In the genomic region with DNA sequence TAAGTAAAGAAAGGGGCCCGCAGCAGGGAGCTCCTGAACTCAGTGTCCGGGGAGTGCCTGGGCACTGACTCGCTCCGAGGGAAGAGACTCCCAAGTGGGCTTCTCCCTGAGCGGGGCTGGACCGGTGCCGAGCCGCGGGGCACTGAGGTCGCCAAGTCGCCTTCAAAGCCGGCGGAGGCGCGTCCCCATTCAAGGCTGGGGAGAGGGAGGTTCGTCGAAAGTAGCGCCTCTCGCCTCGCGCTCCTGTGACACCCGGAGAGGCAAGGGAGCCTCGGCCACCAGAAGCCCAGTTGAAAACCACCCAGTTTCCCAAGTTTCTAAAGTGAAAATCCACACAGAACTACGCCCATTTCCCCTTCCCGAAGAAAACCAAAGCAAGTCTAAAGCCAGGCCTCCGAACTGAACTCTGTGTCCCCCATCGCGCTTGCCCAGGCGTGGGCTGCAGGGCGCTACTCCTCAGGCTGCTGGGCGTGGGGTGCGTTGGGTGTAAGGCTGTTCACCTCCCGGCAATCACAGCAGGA, we compare ENCODE assay signal across 8 mouse cellular contexts.
DNase-seq lines count a peak whose midpoint lies in the region; ATAC-seq and TF ChIP-seq lines count a peak whose summit lies in the region.

No protein-coding gene starts in this region.

- intact Hi-C loops in left cerebral cortex, postnatal 4 days (cut with DNase I): loop anchor here (10.0 kb wide), 1 partner anchor 358 kb away; no protein-coding TSS in a partner anchor
- intact Hi-C loops in left cerebral cortex, postnatal 36 days (cut with DNase I): no loop called here
- intact Hi-C loops in gastrocnemius, postnatal 36 days (cut with DNase I): loop anchor here (10.0 kb wide), 1 partner anchor 358 kb away; no protein-coding TSS in a partner anchor

- TF ChIP-seq CTCF in lung, adult 2 months (IDR thresholded peaks at IDR 0.05; ENCODE audit: insufficient read depth, low read length): no peak
- TF ChIP-seq CTCF in small intestine, adult 2 months (IDR thresholded peaks at IDR 0.05; ENCODE audit: extremely low read depth, insufficient read length, insufficient replicate concordance, low read depth, low read length): no peak

- DNase-seq in left cerebral cortex, postnatal 4 days: peak; percentile 28
- no peak for DNase-seq in left cerebral cortex, postnatal 36 days (ENCODE audit: low spot score in 2 of 2)
- peak; percentile 24 for DNase-seq in cerebellum, adult 8-10 months
- peak; percentile 37 to 64 for DNase-seq in gastrocnemius, postnatal 36 days
- DNase-seq in lung, adult 2 months: peak; percentile 58

- peak; percentile 12; the same call in 1 of the 2 replicates for TF ChIP-seq POLR2A in lung, adult 2 months (IDR thresholded peaks at IDR 0.05; ENCODE audit: borderline replicate concordance, extremely low read depth, low read depth, low read length)
- no peak for TF ChIP-seq POLR2A in small intestine, adult 2 months (IDR thresholded peaks at IDR 0.05; ENCODE audit: low read depth, low read length)

- no peaks in the 10 kb centered on the region for H3K9me3 ChIP-seq in intestine, embryonic 15.5 days

- H3K27me3 ChIP-seq in intestine, embryonic 15.5 days (replicated peaks): peaks cover 36% of the 10 kb centered on the region
- peaks cover 42% of the 10 kb centered on the region for H3K27me3 ChIP-seq in small intestine, adult 2 months (ENCODE audit: control insufficient read depth, insufficient read depth, low read length)

- H3K27ac ChIP-seq in intestine, embryonic 15.5 days: no peak overlapping the region
- H3K27ac ChIP-seq in small intestine, adult 2 months (ENCODE audit: insufficient read depth, low read depth, low read length): no peak overlapping the region

- ATAC-seq in intestine, embryonic 15.5 days: no peak
- no peak for ATAC-seq in inflammation-experienced regulatory T-cells, adult 6 months

- H3K4me2 ChIP-seq in intestine, embryonic 15.5 days (replicated peaks): peak overlapping the region; percentile 89

- H3K4me3 ChIP-seq in intestine, embryonic 15.5 days (replicated peaks): peak overlapping the region; percentile 39
- peak overlapping the region; percentile 54 for H3K4me3 ChIP-seq in lung, adult 2 months (replicated peaks; ENCODE audit: extremely low read depth, low read depth, low read length)
- H3K4me3 ChIP-seq in small intestine, adult 2 months (ENCODE audit: low read depth, low read length): peak overlapping the region; percentile 65

- no peaks in the 10 kb centered on the region for H3K36me3 ChIP-seq in intestine, embryonic 15.5 days
- H3K36me3 ChIP-seq in small intestine, adult 2 months (ENCODE audit: control insufficient read depth, insufficient read depth, low read length): no peaks in the 10 kb centered on the region

- 1% methylated on average over 32 of the region's 33 CpGs for WGBS in intestine, embryonic 15.5 days
- 1% methylated on average over 33 of the region's 33 CpGs for WGBS in lung, adult 2 months
- WGBS in small intestine, adult 2 months: under 1% methylated on average over 33 of the region's 33 CpGs

- peaks cover 31% of the 10 kb centered on the region for H3K4me1 ChIP-seq in intestine, embryonic 15.5 days (replicated peaks)
- H3K4me1 ChIP-seq in lung, adult 2 months (ENCODE audit: control insufficient read depth, insufficient read depth, low read length): peaks cover 16% of the 10 kb centered on the region
- peaks cover 18% of the 10 kb centered on the region for H3K4me1 ChIP-seq in small intestine, adult 2 months (ENCODE audit: control insufficient read depth, insufficient read depth, insufficient read length, low read length)

- H3K9ac ChIP-seq in intestine, embryonic 15.5 days: peak overlapping the region; percentile 46; the same call in 1 of the 2 replicates

Comparison
In these comparisons a context has a peak if more than half of its experiments do, and no peak if none do; other contexts are left out.
1. DNase-seq: peak in left cerebral cortex, postnatal 4 days (single experiment), cerebellum, adult 8-10 months (single experiment), gastrocnemius, postnatal 36 days (2 of 2) and lung, adult 2 months (single experiment); none in left cerebral cortex, postnatal 36 days (0 of 2).
2. Peak in every context shown above with its lines, with median percentiles within 50 percentile points of each other: H3K4me3 ChIP-seq.